Mouse (Mus musculus): ENCODE measurements around the gene Rasa3.

Gene Rasa3

DNA sequence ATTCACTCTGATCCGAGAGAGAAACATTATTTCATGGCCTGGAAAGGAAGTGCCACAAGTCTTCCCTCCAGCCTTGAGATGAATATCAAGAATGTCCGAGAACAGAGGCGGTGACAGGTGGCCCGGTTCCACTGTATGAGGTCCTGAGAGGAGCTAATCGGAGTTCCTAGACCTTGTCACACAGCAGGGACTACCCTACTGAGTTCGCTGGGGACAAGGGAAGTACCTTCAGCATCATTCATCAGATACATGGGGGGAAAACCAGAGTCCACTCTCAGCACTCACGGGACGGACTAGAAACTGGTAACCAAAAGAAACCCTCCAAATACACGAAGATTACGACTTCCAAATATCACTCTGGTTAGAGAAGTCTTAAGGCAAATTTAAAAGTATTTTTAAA is 76.7 kb downstream of the Rasa3 start:
- in situ Hi-C loops (cut with MboI; ENCODE audit: low pct_unique_long_range_greater_than_20kb in 1 of 2, low sequenced_read_pairs in 2 of 2, unreplicated experiment in 1 of 2), result no loop called here

- in situ Hi-C loops (cut with MboI; ENCODE audit: low pct_unique_long_range_greater_than_20kb in 1 of 2, low sequenced_read_pairs in 2 of 2, unreplicated experiment in 1 of 2), result no loop called here
Measured at GRCm38 (mm10) chr8:13600204-13600603, 77.2 kb downstream of the Rasa3 start.

DNA sequence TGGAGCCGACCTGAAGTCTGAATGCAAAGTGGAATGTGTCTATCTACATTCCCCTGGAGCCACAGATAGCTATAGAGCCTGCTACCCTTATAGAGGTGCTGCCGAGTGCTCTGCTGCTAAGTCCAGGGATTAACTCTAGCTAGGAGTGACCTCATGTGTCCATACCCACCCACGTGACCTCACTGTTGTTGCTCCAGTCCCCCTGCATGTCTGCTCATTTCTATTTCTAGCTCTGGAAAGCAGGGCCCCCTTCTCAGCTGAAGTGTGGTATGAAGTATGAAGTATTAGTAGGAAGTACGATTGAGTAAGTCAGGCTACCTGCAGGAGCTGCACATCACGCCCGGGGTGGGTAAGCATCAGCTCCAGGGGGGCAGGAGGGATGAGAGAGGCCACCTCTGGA is 79.6 kb downstream of the Rasa3 start:
- in situ Hi-C loops (cut with MboI; ENCODE audit: low pct_unique_long_range_greater_than_20kb in 1 of 2, low sequenced_read_pairs in 2 of 2, unreplicated experiment in 1 of 2), result no loop called here

DNA sequence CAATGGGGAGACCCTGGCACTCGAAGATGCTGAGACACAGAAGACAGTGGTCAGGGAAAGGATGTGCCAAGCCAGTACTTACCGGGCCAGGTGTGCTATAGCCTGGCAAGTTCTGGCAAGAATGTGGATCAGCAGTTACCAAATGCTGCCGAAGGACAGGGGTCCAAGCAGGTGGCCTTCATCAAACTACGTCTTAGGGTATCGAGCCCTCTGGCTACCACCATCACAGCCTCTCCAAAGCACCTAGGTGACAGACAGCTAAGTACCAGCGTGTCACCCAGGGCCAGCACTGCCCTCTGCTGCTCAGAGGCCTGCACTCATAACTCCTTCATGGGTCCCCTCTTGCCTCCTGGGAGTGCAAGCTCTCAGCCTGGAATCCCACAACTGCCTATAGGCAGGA is 81.5 kb downstream of the Rasa3 start:
- in situ Hi-C loops (cut with MboI; ENCODE audit: low pct_unique_long_range_greater_than_20kb in 1 of 2, low sequenced_read_pairs in 2 of 2, unreplicated experiment in 1 of 2), result no loop called here

GRCm38 (mm10) chr8:13594884-13595323 is 82.5 kb downstream of the Rasa3 start:
- in situ Hi-C loops (cut with MboI; ENCODE audit: low pct_unique_long_range_greater_than_20kb in 1 of 2, low sequenced_read_pairs in 2 of 2, unreplicated experiment in 1 of 2), result no loop called here

DNA sequence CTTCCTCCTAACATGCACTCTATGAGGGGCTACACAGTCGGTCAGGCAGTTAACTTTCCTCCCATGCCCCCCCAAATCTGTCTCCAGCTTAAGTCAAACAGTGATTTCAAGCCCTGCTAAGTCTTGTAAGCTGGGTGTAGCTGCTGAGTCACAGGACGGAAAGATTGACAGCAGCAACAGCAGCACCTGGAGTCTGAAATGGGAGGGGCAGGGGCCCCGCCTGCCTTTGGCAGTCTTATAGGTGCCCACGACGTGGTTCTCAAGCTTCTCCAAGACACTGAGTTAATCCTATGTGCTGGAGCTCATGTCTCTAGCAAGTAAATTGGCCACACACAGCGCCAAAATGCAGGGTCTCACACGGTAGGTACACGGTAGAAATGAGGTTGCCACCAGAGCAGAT is 84.1 kb downstream of the Rasa3 start:
- in situ Hi-C loops (cut with MboI; ENCODE audit: low pct_unique_long_range_greater_than_20kb in 1 of 2, low sequenced_read_pairs in 2 of 2, unreplicated experiment in 1 of 2), result no loop called here

- in situ Hi-C loops (cut with MboI; ENCODE audit: low pct_unique_long_range_greater_than_20kb in 1 of 2, low sequenced_read_pairs in 2 of 2, unreplicated experiment in 1 of 2), result no loop called here
Measured at GRCm38 (mm10) chr8:13591246-13591645, 86.2 kb downstream of the Rasa3 start.

DNA sequence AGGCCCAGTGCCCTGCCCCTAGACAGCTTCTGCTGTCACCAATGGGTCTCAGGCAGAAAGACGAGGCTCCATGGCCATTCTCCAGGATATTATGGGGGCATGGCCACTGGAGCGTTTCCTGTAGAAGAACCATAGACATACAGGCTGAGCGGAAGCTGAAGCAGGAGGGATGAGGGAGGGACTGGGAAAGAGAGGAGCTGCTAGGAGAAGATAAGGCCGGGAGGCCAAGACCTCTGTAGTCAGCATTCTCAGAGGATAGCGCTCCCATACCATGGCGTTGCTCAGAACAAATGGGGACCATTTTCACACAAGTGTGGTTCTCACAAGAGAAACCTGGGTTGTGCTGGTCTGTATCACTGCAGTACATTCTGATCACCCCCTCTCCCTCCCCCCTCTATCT is 88.3 kb downstream of the Rasa3 start:
- in situ Hi-C loops (cut with MboI; ENCODE audit: low pct_unique_long_range_greater_than_20kb in 1 of 2, low sequenced_read_pairs in 2 of 2, unreplicated experiment in 1 of 2), result no loop called here

DNA sequence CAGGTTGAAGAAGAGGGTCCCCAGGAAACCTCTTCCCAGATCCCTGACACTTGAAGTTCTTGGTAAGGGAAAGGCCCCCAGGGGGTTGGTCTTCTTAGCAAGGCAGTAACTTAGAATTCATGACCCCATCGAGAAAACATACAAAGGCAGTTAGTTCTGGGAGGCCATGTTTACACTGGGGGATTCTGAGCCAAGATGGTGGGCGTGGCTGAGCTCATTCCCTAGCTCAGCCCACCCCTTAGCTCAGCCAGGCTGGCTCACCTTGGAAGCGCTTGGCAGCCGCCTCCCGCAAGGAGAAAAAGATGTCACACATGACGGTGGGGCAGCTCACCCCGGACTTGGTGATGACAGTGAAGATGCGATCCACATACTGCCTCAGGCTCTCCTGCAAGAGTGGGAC is 92.8 kb downstream of the Rasa3 start:
- in situ Hi-C loops (cut with MboI; ENCODE audit: low pct_unique_long_range_greater_than_20kb in 1 of 2, low sequenced_read_pairs in 2 of 2, unreplicated experiment in 1 of 2), result no loop called here

- in situ Hi-C loops (cut with MboI; ENCODE audit: low pct_unique_long_range_greater_than_20kb in 1 of 2, low sequenced_read_pairs in 2 of 2, unreplicated experiment in 1 of 2), result no loop called here
Measured at GRCm38 (mm10) chr8:13577869-13578268, 99.5 kb downstream of the Rasa3 start.

DNA sequence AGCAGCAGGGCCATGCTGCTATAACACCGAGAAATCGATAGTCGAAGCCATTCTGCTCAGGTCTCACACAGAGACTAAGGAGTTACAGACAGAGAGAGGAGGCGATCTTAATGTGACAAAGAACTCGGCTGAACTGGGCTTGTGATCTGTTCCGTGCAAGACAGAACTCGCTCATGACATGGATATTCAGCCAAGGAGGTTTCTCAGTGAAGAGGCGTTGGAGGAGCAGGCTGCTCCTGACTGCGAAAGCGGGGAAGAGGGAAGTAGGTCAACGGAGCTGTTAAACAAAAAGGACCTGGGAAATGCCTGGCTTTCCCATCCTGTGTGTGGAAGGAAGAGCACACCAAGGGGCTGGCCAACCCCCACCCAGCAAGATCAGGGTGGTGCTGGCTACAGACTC is 105.4 kb downstream of the Rasa3 start:
- in situ Hi-C loops (cut with MboI; ENCODE audit: low pct_unique_long_range_greater_than_20kb in 1 of 2, low sequenced_read_pairs in 2 of 2, unreplicated experiment in 1 of 2), result no loop called here

- in situ Hi-C loops (cut with MboI; ENCODE audit: low pct_unique_long_range_greater_than_20kb in 1 of 2, low sequenced_read_pairs in 2 of 2, unreplicated experiment in 1 of 2), result no loop called here
Measured at GRCm38 (mm10) chr8:13562118-13562517, 115.3 kb downstream of the Rasa3 start, which contains the start of gene 1700029H14Rik. Gene 1700029H14Rik (minus strand): TSS chr8:13562461.

DNA sequence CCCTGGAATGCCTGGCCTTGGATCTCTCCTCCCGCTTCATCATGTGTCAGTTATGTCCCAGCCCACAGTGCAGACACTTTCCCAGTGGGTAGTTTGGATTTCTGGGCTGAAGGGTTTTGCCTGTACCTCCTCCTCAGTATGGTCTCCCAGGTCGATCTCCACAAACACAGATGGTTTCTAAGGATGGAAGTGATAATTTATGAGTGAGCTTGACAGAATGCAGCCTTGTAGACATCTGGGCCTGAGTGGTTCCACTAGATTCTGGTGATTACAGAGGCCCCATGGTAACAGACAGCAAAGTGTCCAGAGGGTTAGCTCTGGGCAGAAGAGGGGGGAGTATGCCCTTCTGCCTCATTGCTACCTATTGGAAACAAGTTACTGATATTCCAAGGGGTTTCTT is 119.9 kb downstream of the Rasa3 start:
- in situ Hi-C loops (cut with MboI; ENCODE audit: low pct_unique_long_range_greater_than_20kb in 1 of 2, low sequenced_read_pairs in 2 of 2, unreplicated experiment in 1 of 2), result loop anchor here (5.0 to 10.0 kb wide), 2 partner anchors 195 to 197 kb away; partner anchors contain the start of gene Cdc16 (in 1 of the 2)

GRCm38 (mm10) chr8:13551574-13551830 is 125.9 kb downstream of the Rasa3 start:
- in situ Hi-C loops (cut with MboI; ENCODE audit: low pct_unique_long_range_greater_than_20kb in 1 of 2, low sequenced_read_pairs in 2 of 2, unreplicated experiment in 1 of 2), result loop anchor here in 1 of 2 experiments (10.0 kb wide), 1 partner anchor 203 kb away; the partner anchor contains the start of gene Cdc16

DNA sequence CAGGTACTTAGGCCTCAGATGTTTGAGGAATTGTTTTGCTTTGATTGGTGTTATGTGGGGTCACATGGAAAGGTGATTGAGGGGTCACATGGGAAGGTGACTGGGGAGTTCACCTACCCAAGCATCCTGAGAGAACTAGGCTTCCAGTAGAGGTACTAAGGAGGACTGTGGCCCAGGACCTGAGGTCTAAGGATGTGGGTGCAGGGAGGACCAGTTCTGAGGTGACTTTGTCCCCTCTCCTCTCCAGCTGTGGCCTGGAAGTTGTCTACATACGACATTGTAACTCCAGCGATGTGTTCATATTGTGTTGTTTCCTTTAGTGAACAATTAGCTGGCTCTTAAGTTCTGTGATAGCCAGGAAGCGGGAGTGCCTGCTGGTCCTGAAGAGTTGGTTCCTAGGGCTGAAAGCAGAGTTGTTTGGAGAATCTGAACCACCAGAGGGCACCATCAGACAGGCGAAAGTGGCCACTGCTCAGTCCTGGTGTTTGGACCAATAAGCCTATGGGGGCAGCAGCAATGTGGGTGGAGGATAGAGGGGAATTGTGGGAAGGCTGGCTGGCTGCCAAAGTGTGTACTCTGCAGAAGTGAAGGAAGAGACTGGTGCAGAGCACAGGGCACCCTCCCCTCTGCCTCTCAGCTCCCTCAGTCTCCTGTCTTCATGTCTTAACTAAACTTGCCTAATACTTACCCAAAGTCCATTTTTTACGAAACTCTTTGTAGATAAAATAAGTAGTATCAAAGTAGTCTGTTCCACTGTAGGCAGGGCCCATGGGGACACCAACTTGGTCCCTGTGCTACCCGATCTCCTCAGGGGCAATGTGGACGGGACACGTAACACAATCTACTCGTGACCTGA is 126.5 kb downstream of the Rasa3 start:
- in situ Hi-C loops (cut with MboI; ENCODE audit: low pct_unique_long_range_greater_than_20kb in 1 of 2, low sequenced_read_pairs in 2 of 2, unreplicated experiment in 1 of 2), result loop anchor here in 1 of 2 experiments (10.0 kb wide), 1 partner anchor 204 kb away; the partner anchor contains the start of gene Cdc16

- in situ Hi-C loops (cut with MboI; ENCODE audit: low pct_unique_long_range_greater_than_20kb in 1 of 2, low sequenced_read_pairs in 2 of 2, unreplicated experiment in 1 of 2), result no loop called here
Measured at GRCm38 (mm10) chr8:13548831-13549230, 128.6 kb downstream of the Rasa3 start.

DNA sequence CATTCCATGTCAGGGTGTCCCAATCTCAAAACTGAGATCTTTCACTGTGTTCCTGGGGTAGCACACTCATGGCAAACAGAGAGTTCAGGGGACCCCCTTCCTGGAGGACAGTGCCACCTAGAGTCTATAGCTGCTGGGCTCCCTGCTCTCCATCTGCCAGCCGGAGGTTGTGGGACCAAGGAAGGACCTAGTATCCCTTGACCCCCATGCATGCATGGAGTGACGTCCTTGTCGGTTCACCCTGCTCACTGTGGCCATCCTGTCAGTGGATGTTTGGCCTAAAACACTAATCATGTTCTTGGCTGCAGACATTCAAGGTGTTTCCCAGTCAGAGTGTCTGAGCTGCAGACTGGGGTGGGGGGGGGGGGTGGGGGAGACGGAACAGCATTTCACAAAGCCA is 129.2 kb downstream of the Rasa3 start:
- in situ Hi-C loops (cut with MboI; ENCODE audit: low pct_unique_long_range_greater_than_20kb in 1 of 2, low sequenced_read_pairs in 2 of 2, unreplicated experiment in 1 of 2), result no loop called here

GRCm38 (mm10) chr8:13546421-13546820 is 131.0 kb downstream of the Rasa3 start:
- in situ Hi-C loops (cut with MboI; ENCODE audit: low pct_unique_long_range_greater_than_20kb in 1 of 2, low sequenced_read_pairs in 2 of 2, unreplicated experiment in 1 of 2), result no loop called here

- in situ Hi-C loops (cut with MboI; ENCODE audit: low pct_unique_long_range_greater_than_20kb in 1 of 2, low sequenced_read_pairs in 2 of 2, unreplicated experiment in 1 of 2), result no loop called here
Measured at GRCm38 (mm10) chr8:13541526-13541925, 135.9 kb downstream of the Rasa3 start.

DNA sequence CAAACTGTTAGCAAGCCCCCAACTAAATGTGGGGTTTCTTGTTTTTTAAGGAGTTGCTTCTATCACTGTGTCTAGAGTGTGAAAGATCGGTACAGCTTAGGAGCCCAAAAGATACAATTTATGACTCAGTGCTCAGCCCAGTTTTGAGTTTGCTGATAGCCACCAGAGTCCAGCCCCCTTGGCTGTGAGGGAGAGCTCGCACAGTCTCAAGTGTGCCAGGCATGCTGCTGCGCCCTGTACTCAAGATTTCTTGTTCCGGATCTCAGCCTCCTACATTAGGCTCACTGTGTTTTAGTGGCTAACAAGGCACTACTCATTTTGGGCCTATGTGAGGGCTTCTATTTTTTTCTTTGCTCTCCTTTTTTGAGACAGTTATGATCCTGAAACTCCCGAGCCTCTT is 137.3 kb downstream of the Rasa3 start:
- in situ Hi-C loops (cut with MboI; ENCODE audit: low pct_unique_long_range_greater_than_20kb in 1 of 2, low sequenced_read_pairs in 2 of 2, unreplicated experiment in 1 of 2), result no loop called here

All from mouse embryonic stem cell (cell line).